Mouse (Mus musculus): ENCODE measurements around the gene Myod1. TPM values are rescaled to one million over a fixed set of nuclear protein-coding genes. Genes with fewer than 3 reads are reported as not detected.

Myod1 gene
- total RNA-seq, 2 experiments from 2014 or later = not detected

DNA sequence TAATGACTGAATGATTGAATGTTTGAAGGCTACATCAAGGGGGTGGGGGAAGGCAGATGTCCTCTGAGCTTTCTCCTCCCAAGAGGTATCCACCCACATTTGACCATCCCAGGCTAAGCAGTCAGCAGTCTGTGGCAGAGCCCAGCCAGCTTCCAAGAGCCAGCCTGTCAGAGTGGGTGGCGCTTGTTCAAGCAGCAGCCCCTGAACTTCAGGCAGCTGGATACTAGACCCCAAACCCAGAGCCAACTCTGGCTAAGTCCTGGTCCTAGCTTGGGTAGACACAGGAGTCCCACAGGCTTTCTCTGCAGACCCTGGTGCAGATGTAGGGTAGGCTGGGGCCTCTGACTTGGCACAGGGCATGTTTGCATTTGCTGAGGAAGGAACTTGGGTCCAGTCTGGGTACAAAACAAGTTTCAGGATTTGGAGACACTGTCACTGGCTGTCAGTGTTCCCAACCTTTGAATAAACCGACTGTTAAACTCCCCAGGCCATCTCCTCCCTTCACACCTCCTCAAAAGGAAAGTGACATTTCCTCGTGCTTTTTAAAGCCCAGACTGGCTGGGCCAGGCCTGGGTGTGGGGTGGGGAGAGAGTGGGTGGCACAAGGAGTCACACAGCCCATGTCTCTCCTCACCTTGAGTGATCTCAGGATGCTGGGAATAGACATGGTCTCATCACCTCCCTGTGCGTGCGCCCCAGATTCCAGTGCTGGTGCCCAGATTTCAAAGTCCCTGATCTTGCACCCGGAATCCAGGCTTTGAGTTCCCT is 37.9 kb downstream of the Myod1 start:
- ATAC-seq (ENCODE audit: poor library complexity, severe bottlenecking) = no peak

DNA sequence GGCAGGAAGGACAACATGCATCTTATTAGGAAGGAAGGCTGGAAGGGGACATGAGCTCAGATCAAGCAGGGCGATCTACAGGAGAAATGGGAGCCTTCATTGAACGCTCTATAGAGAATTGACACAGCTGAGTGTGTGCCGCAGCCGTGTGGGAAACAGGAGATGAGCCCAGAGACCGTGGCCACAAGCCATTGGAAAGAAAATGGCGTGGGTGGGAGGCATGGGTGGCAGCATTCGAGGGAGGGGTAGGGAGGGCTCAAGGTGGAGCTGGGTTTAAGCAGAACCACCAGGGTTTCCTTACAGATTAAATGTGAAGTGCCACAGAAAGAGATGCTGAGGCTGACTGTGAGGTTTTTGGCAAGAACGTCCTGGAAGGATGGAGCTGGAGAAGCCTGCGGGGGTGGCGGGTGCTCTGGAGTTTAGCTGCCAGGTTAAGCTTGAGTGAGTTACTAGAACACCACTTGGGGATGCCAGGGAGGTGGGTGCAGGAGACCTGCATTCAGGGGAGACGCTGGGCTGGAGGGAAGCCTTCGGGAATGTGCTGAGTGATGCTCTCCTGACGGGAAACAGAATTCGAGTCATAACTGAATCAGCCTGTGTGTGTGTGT is 39.6 kb downstream of the Myod1 start:
- ATAC-seq (ENCODE audit: poor library complexity, severe bottlenecking) = no peak

GRCm38 (mm10) chr7:46417467-46417866 is 41.2 kb downstream of the Myod1 start:
- no peak for ATAC-seq (ENCODE audit: poor library complexity, severe bottlenecking)

DNA sequence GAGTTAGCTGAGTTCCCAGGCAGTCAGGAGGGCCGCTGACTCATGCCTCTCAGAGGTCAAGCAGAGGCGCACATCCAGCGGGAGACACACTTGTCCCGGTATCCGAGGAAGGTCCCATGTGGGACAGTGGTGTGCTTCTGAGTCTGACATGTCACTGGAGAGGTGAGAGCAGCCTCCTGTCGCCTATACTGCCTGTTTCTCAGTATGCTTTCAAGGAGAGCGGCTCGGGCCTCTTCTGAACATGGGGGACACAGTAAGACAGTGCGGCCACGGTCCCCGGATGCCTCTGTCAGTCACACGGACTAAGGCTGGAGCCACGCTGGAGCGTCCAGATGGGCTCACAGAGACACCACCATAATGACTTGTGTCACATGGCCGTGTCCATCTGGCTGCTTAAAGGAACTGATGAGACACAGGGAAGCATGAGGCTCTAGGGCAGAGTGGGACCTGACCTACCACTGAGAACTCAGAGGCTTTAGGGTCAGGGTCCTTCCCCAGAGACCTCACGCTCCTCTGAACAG is 41.9 kb downstream of the Myod1 start:
- no peak for ATAC-seq (ENCODE audit: poor library complexity, severe bottlenecking)

DNA sequence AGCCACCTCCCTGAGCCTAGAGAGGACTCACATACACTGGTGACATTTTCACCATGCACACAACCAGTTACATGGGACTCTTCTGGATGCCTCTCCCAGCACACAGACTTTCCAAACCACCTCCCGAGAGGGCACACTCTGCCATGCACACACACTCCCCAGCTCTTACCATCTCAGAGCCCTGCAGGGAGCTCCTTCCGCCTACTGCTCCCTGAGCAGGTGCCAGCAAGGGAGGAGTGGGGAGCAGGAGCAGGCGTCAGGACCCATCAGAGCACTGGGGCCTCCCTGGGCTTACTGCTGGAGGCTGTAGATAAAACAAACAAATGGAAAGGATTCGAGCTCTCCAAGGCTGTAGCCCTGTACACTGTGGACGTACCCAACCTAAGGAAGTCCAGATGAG is 45.3 kb downstream of the Myod1 start:
- ATAC-seq (ENCODE audit: poor library complexity, severe bottlenecking) = no peak

DNA sequence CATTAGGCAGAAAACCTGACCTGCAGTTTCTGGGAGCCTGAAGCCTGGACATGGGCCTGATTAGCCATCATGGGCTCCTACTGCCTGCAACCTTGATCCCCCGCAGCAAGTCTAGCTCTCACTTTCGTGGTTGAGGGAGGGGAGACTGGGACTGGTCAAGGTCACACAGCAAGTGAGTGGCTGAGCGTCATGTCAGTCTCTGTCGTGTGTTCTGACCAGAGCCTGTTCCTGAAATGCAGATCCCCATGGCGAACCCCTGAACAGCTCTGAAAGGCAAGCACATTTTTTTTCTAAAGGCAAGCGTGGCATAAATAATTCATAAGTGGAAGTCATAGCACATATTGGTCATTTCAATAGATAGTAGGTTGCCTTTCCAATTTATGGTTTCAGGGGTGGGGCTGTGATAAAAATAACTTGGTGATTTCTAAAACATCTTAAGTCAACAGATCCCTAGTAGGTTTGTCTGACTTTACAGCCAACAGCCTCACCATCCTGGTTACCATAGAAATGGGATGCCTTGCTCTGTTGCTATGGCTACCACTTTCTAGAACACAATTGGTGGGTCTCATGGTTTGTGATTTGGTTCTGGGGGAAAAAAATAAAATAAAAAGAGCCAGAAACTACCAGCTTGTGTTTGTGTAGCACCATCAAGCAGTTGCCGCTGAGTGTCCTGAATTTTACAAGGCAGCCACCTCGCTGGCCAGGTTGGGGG is 45.9 kb downstream of the Myod1 start:
- ATAC-seq (ENCODE audit: poor library complexity, severe bottlenecking) = no peak

DNA sequence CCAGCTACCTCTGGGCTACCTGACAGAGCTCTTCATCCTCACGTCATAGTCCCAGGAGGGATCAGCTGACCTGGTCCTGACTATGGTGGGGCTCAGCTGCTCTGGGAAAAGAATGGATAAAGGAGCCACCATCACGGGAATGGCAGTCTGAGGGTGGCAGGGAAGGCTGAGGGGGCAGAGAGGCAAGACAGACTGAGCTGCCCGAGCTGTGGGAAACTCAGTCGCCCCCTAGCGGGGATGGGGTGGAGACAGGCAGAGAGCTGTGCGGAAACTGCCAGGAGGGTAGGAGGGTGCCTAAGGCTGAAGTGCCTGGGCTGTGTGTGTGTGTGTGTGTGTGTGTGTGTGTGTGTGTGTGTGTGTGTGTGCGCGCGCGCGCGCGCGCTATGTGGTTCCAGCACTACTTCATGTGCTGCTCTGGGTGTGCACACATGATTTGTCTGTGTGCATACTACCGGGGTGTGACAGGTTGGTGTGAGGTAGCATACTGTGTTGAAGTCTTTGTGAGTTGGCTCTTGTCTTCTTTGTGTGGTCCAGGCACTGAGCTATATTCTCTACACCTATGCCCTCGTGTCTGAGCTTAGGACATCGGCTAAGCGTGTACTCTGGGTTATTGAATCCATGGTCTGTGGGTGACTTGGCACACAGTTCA is 46.6 kb downstream of the Myod1 start:
- ATAC-seq (ENCODE audit: poor library complexity, severe bottlenecking) = peak; percentile 62; the same call in 1 of the 2 replicates

GRCm38 (mm10) chr7:46423951-46424350 is 47.7 kb downstream of the Myod1 start:
- ATAC-seq (ENCODE audit: poor library complexity, severe bottlenecking) = no peak

DNA sequence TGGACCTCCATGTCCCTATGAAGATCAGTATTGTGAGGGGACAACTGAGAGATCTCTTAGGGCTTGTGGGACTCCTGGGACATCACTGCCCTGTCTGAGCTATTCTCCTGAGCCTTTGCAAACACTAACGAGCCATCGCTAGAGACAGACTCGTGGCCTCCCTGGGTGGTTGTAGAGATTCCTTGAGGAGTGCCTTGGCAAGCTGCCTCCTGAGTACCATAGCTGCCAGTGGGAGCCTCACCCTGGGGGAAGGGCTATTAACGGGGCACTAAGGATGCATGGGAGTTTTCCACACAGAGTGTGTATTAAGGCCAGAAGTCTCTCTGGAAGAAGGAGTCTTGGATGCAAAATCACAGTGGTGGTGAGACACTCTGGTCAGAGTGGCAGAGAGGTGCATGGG is 48.7 kb downstream of the Myod1 start:
- ATAC-seq (ENCODE audit: poor library complexity, severe bottlenecking) = no peak

Other genes starting within 250 kb of the Myod1 start
- not detected in 2 replicates for gene Abcc8, start 196.4 kb upstream of the Myod1 start, total RNA-seq (2015)
- 0.04 TPM in 1 of 2 replicates, not detected in the other for gene Abcc8, start 196.4 kb upstream of the Myod1 start, total RNA-seq (2017)
- gene Ush1c, start 138.0 kb upstream of the Myod1 start, total RNA-seq (2015) = 0.13 TPM in 1 of 2 replicates, not detected in the other
- not detected in 2 replicates for gene Ush1c, start 138.0 kb upstream of the Myod1 start, total RNA-seq (2017)
- gene Otog, start 135.5 kb upstream of the Myod1 start, total RNA-seq (2015) = not detected in 2 replicates
- gene Otog, start 135.5 kb upstream of the Myod1 start, total RNA-seq (2017) = not detected in 2 replicates
- gene Kcnc1, start 20.0 kb downstream of the Myod1 start, total RNA-seq (2015) = 0.04 TPM in 1 of 2 replicates, not detected in the other
- gene Kcnc1, start 20.0 kb downstream of the Myod1 start, total RNA-seq (2017) = 0.04 TPM in 2 replicates

Measured in megakaryocyte, adult 5-6 weeks (primary cell).